Mouse (Mus musculus) adrenal gland, adult 18-20 months (tissue): Measurements from ENCODE around the gene Map4k3. TPM values are rescaled to one million over a fixed set of nuclear protein-coding genes. Genes with fewer than 3 reads are reported as not detected.
A peak's percentile ranks its signal among the peaks of the same experiment; 100 is the strongest.

Experiments
- DNase-seq, 2 experiments: peaks; one replicate each; pipeline ENCODE4 v3.0.0; 2021 to 2022; ENCODE audit warnings: low spot score in 2 of 2
- total RNA-seq, 2 experiments: library from RNA; stranded (reverse); gene quantifications; 1 replicate in 1 of 2; 2 replicates in 1 of 2; pipeline ENCODE4 v1.2.3; 2021

Map4k3 gene
- total RNA-seq, 2 experiments from 2014 or later: 37.5 to 40.7 TPM

DNA sequence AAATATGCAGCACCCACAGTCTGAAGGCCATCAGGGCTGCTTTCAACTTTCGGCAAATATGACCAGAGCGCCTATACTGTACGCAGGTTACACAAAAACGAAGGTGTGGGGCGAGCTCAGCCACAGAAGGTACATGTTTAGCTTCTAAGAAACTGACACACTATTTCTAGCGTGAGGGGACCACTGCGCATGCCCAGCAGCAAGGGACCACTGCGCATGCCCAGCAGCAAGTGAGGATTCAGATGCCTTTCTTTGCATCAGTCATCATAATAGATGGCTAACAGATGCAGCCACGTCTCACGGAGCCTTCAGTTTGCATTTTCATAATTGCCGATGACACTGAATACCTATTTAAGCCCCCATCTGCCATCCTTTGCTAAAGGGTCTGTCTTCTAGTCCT lies 39.6 kb downstream of the Map4k3 start:
- DNase-seq: peak in 1 of 2 experiments; percentile 10

DNA sequence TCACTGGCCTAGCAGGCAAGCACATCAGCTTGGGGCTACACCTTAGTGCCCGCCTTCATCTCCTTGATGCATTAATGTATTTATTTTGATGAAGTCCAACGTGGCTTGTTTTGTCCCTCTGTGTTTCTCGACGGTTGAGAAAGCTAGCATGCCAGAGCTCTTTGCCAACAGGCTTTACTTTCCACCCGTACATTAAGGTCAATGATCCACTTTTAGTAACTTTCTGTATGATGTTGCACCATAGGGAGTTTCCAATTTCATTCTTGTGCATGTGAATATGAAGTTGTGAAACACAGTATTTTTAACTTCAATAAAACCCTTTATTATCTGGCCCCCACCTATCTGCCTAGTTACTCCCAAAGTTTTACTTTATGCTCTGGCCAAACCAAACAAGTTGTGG lies 42.2 kb downstream of the Map4k3 start:
- DNase-seq: no peak

DNA sequence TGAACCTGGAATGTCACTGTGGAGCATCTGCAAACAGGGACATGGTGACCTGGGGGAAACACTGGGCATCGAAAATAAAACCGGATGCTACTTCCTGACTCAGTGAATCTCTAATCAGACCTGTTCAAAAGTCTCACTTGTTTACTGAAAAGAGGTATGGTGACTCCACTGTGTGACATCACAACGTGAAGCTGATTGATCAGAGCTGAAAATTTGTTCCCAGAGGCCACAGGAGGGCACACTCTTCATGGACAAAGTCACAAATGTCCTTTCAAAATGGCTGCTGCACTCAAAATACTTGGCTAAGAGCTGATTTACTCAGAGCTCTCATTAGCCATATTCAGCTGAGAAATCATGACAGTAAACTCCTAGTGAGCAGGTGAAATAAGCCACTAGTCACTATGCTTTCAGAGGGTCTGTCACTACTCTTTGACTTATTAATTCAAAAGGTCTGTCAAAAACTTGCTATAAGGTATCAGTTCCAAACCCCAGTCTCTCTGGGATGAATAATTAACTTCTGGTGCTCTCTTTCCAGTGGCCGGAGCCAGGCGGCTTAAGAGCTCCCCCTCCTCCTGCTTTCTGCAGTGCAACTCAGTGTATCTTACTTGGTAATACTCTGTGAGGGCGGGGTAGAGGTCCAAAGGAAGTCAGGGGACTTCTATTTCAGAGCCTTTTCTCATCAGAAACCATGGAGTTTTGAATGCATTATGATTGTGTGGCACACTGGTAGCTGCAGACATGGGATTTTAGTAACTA lies 44.3 kb downstream of the Map4k3 start:
- peak in 1 of 2 experiments; percentile 37 for DNase-seq

DNA sequence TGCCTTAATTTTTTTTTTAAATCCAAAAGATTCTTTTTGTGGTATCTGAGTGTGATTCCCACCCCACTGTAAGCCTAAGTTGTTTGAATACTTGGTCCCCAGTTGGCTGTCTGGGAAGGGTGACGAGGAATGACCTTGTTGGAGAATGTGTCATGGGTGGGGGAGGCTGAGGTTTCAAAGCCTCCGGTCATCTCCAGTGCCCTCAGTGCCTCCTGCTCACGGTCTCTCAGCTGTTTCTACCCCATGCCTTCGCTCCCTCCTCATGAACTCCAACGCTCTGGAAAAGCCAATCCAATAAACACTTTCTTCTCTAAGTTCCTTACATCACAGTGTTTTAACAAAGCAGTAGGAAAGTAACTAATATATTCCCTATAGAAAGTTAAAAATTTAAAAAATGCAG lies 45.2 kb downstream of the Map4k3 start:
- DNase-seq: peak in 1 of 2 experiments; percentile 31

DNA sequence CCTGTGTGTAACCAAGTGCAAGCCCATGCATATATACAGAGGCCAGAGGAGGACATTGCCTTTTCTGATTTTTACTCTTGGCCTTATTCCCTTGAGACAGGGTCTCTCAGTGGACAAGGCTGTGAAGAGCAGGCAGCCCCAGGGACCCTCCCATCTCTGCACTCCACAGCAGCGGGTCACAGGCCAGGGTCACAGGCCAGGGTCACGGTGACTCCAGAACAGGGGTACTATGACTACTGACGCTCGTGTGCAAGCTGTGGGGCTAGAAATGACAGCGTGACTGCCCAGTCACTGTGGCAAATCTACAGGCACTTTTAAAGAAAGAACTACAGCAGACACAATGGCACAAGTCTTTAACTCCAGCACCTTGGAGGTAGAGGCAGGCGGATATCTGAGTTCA lies 50.1 kb downstream of the Map4k3 start:
- no peak for DNase-seq

DNA sequence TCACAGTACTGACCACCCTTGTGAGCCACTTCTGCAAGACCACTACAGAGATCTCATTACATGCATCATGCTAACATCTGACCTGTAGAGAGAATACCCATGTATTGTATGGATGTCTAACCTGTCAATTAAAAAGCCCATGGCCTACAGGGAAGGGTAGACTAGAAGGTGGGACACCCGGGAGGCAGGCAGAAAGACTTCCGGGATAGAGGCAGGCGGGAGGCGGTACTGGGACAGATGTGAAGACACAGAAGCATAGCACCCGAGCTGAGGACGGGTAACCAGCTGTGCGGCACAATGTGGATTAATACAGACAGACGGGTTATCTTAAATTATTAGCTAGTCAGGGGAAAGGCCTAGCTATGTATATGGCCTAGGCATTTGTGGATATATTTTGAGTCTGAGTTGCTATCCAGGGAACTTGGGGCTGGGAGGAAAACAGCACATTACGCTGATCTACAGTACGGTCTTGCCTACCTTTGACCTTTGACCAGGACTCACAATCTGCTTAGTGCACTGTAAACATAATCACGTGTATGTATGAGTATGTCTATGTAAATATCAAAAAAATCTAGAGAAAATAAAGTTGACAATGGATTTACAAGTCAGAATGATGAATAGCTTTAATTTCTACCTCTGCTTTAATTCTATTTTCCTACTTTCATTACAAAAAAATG lies 51.3 kb downstream of the Map4k3 start:
- DNase-seq: no peak

DNA sequence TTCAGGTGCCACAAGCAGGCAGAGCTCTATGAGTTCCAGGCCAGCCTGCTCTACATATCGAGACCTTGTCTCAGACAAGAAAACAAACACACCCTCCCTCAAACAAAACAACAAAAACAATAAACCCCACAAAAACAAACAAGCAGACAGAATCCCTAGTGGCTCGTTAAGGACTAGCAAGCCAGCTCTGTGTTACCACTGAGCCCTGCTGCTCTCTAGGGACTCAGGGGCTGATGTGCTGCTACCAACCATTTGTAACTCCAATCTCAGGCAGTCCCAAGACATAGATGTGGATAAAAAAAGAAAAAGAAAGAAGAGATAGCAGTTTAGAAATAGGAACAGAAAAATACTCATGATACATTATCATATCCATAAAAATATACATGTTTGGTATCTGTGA lies 52.1 kb downstream of the Map4k3 start:
- no peak for DNase-seq

DNA sequence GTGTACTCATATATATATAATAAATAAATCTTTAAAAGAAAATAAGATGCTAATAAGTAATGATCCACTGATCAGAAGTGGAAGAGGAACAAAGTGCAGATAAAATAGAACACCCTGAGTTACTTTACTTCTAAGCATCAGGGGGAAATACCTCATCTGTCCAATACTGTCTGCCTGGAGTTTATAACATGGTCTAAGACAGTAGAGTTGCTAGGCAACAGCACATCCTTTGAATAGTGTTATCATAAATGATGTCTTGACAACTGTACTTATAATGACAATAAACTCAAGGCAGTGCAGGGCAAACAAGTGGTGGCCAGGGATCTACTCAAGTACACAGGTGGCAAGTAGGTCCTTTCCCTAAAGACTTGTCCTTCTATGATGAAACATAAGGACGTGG lies 57.9 kb downstream of the Map4k3 start:
- no peak for DNase-seq

DNA sequence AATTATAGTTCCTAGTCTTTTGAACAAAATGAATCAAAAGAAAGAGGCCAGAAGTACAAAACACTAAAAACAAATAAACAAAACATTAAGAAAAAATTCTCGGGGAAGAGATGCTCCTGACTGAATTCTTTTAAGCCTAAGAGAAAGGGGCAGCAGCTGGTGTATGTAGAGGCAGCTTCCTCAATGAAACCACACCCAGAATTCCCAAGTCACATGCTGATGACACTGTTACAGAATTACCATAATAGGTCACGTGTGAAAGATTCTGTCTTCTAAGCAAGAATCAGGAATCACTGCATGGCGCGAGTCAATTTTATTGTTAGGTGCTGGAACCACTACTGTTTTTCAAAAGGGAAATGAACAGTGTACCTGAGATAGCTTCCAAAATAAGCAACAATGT lies 64.7 kb downstream of the Map4k3 start:
- DNase-seq: no peak

DNA sequence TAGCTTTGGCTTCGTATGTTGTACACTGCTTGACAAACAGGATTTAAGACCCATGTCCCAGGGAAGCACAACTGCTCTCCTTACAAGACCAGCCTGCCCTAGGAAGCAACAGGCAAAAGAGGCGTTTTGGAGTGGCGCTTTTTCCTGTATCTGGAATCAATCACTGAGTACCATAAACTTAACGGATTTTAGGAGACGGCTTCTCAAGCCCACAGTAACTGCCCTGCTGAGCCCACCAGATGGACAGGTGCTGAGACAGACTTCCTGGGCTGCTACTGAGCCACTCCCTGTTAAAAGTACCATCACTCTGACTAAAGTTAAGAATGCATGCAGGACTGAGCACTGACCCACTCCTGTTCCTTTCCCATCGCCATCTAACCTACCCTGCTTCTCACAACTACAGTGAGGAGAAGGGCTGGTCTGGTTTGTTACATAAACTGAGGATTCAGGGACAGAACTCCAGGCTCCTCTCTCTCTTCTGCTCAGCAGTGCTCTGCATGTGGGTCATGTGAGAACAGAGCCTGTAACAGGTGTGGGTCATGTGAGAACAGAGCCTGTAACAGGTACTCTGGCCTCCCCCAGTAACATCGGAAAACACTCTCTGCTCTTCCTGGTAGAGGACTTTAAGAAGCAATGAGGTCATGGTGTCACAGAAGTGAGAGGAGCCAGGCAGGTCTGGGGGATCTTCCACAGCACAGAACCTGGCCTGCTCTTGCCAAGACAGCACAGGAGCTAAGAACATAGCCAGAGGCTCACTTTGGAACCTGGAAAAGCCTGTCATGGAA lies 65.3 kb downstream of the Map4k3 start:
- DNase-seq: no peak

DNA sequence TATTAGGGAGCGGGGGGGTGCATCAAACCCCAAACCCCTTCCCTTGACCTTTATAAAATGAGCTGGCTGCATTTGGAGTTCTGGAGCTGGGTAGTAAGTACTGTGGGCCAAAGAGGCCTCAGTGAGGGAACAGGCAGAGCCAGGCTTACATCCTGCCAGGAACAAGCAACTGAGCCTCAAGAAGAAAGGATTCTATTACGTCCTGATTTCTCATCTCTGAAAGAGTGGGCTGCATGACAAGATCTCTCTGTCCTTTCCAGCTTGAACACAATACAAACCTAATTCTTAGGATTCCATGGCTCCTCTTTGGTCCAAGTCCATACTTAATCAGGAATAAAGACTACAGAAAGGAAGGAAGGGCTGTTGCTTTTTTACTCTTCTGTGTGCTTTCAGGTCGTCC lies 66.4 kb downstream of the Map4k3 start:
- DNase-seq: no peak

DNA sequence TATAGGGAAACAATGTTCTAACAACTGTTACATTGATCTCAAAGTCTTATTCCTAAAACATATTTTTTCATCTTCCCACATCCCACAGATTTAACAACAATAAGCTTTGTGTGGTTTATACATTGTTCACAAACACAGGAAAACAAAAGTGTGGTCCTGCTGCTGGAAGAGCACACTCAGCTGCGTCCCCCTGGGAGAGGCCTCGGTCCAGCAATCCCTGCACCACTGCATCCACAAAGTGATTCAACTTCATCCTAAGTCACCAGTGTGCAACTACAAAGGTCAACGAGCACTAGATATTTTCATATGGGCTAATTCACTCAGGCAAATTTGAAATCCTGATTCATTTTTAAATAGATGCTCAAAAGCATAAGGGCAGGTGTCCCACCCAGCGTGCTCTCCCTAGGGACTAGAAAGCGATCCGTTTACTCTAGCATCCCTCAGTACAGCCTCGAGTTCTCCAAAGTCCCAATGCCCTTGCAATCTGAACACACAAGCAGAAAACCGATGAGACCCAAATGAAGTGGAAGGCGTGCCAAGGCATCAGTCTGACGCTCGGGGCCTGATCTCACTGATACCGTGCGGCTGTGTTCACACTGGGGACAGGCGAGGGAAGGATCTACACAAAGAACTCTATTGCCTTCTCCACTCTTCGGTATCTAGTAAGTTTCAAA lies 67.4 kb downstream of the Map4k3 start:
- no peak for DNase-seq

DNA sequence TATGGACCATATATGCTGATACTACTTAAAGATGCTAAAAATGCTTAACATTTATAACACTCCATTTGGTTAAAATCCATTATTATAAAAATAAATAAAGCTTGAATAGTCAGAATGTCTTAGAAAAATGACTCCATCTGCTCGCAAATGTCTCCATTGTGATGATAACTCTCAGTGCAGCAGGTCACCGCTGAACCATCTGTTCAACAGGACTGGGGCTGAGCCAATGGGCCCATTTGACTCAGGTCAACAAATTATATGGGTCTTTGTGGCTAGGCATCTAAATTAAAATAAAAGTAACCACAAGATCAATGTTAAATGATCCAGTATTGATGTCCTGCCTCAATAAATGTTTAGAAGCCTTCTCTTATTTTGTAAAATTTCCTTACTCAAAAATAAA lies 68.1 kb downstream of the Map4k3 start:
- DNase-seq: no peak

DNA sequence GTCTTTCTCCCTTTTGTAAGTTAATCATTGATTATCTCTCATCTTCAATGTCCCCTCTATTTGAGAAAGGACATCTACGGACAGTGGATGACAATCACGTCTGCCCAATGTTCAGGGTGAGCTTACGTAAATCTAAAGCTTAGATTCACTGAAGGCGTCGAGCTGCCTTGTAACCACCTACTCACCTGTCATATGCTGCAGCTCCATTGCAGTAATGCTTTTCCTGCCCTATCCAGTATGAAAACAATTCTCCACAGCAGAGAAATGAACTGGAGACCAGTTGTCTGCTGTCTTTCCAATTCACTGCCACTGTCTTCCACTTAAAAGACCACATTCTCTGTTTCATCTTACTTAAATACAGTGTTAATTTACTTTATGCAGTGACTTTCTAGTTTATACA lies 68.5 kb downstream of the Map4k3 start:
- DNase-seq: no peak

DNA sequence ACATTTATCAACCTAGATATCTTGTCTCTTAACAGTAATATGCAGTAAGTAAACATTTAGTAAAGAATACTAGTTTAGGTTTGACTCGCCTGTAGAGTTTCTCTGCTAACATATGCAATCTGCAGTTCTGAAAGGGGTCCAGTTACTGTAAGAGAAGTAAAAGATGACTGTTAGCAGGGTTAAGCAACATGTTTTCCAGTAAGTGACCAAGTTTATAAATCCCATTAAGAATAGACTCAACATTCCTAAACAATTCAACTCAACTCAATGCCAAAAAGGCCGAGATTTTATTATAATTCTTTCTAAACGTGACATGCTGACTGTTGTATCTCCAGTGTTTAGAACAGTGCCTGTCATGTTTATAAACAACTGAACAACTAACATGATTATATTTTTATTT lies 74.0 kb downstream of the Map4k3 start:
- no peak for DNase-seq

DNA sequence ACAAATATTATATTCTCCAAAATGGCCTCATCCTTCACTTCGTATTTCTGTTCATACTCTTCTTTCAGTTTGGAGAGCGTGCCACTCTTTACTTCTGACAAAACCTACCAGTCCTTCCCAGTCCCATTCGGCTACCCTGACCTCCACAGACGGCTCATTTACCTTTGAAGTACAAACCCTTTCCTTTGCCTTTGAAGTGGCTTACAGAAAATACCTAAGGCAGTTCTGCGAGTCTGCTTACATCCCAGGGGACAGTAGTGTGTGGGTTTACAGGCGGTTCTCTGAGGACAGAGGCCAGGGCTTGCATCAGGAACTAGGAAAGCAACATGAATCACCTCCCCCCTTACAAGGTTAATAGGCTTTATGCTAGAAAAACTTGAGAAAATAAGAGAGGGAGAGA lies 75.5 kb downstream of the Map4k3 start:
- no peak for DNase-seq

DNA sequence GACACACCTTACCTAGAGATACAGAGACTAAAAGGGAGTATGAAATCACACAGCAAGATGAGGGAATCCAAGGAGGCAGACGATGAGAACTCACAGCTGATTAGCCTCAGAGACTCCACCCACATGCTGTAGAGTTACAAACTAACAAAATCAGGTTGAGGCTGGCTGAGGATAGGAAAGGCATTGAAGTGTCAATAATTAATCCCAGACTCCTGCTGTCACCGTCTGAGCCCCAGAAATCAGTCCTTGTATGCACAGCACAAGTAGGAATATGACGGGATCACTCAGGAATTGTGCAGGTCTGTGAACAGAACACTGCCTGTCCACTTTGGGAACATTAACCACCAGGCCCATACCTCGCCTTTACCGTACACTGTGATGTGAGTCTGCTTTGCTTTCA lies 81.4 kb downstream of the Map4k3 start:
- DNase-seq: no peak

DNA sequence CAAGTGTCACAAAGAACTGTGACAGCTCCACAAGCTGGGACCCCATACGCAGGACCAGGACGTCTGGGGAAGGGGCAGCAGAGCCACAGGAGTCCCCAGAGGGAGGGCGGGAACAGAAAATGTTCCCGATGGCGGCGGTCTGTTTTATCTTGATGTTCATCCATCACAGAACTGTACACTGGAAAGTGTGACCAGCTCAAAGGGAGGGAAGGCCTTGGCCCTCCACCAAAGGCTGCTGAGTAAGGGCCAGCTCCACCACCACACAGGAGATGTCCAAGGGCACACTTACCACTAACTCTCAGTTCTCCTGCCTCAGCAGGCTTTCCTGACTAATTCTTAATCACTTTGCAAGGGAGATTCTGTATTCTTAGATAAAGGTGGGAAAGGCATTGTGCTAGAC lies 82.2 kb downstream of the Map4k3 start:
- DNase-seq: peak; percentile 39 to 46

DNA sequence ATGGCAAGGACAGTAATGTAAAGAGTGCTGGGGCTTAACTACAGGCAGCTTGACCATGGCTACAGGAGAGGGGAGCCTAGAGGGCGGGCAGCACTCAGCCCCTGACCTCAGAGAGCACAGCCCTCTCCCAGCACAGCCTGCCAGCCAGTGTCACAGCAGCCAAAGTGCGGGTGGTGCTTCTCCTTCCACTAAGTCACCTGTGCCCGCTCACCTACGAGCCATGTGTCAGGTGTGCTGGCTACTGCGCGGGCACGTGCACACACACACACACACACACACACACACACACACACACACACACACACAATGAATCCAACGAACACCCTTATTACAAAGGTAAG lies 82.6 kb downstream of the Map4k3 start:
- DNase-seq: no peak

DNA sequence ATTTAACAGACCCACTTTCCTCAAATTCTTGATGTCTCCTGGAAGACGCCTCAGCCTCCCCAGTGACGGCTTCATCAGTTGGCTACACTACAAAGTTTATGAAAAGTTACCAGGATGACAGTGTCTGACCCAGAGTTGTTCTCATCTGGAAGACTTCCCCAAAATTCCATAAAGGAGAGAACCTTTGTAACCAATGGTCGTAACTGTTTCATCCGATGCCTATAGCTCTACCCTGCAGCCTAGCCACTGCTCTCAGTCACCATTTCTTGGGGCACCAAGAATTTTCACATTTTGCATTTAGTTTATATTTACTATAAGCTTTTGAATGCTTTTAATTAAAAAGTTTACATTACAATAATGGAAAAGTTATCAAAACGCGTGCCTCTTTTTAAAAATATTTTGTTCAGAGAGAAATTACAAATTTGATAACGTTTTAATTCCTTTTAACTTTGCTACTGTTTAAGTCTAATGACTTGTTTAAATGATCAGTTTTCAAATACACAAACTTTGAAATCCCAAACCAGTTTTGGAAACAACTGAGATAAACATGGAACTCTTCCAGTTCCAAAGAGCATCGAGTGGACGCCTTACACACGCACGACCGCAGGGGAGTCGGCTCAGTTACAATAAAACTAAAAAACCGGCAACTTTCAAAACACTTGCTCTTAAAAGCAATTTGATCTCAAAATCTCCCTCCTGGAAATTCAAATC lies 83.1 kb downstream of the Map4k3 start:
- no peak for DNase-seq

DNA sequence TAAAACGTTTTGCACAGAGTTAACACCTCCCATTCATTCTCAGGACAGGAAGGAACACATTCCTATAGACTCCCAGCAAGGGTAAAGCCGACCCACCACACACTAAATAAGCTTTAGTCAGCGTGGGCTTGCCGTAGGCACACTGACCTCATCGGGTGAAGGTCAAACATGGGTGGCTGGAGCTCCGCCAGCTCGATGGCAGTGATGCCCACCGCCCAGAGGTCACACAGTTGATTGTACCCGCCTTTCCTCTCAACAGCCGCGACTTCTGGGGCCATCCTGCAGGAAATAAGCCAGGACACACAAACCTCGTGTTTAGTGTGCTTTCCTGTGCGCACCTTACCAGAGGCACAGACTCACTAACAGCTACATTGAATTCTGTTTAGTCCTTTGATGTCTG lies 83.7 kb downstream of the Map4k3 start:
- DNase-seq: no peak
